Mouse (Mus musculus) kidney, adult 18-20 months (tissue): ENCODE data around the gene Coq10a.
"Not testable (repeated sequence)": the region's sequence is repeated elsewhere in the genome, so short reads cannot be mapped to it uniquely, and the experiment has no call there.

ENCODE experiments used
- DNase-seq: peaks from one replicate; pipeline ENCODE4 v3.0.0; 2021

The Coq10a gene

GRCm38 (mm10) chr10:128340257-128340656 lies 28.5 kb downstream of the Coq10a start:
- no peak for DNase-seq

GRCm38 (mm10) chr10:128338948-128339347 lies 29.8 kb downstream of the Coq10a start:
- no peak for DNase-seq

- DNase-seq: no peak
These were observed 30.4 kb downstream of the Coq10a start for GRCm38 (mm10) chr10:128338415-128338814.

- DNase-seq: peak; percentile 97
These were observed 31.3 kb downstream of the Coq10a start, which contains the start of gene Cs for GRCm38 (mm10) chr10:128337306-128338181. Cs (plus strand) TSS chr10:128337734.

GRCm38 (mm10) chr10:128336597-128336996 lies 32.2 kb downstream of the Coq10a start:
- DNase-seq: no peak

- no peak for DNase-seq
These were observed 32.6 kb downstream of the Coq10a start for GRCm38 (mm10) chr10:128336195-128336594.

GRCm38 (mm10) chr10:128335582-128335981 lies 33.2 kb downstream of the Coq10a start:
- DNase-seq: peak; percentile 86

GRCm38 (mm10) chr10:128332358-128333249 lies 36.2 kb downstream of the Coq10a start:
- not testable (repeated sequence) for DNase-seq

GRCm38 (mm10) chr10:128327610-128328009 lies 41.2 kb downstream of the Coq10a start:
- no peak for DNase-seq

- DNase-seq: no peak
These were observed 42.0 kb downstream of the Coq10a start for GRCm38 (mm10) chr10:128326825-128327224.

GRCm38 (mm10) chr10:128323516-128323915 lies 45.3 kb downstream of the Coq10a start:
- no peak for DNase-seq

GRCm38 (mm10) chr10:128322141-128323108 lies 46.4 kb downstream of the Coq10a start, which contains the start of gene Cnpy2:
Cnpy2 (plus strand) TSS chr10:128322459.
- DNase-seq: peak; percentile 91

GRCm38 (mm10) chr10:128321641-128322040 lies 47.2 kb downstream of the Coq10a start:
- no peak for DNase-seq

GRCm38 (mm10) chr10:128315578-128315977 lies 53.2 kb downstream of the Coq10a start:
- DNase-seq: no peak
